Mouse (Mus musculus) intestine, embryonic 14.5 days (tissue): ENCODE results near the gene Scfd1. TPM values are rescaled to one million over a fixed set of nuclear protein-coding genes. Genes with fewer than 3 reads are reported as not detected.

ENCODE experiments used
- ATAC-seq: fragments of 200-750 bp; cut with Nextera tagmentation; replicated peaks from 2 replicates; pipeline ENCODE4 v1.8.0; 2017; ENCODE audit warnings: low read depth, moderate number of reproducible peaks, moderate TSS enrichment, moderate library complexity; ENCODE audit not compliant: low FRiP score, low TSS enrichment
- DNase-seq: peaks from one replicate; pipeline ENCODE4 v3.0.0-alpha.2; 2018; ENCODE audit warnings: low spot score
- H3K27ac ChIP-seq: fragments of 300-500 bp; sonication (generic); 2 replicates; pipeline ENCODE4 v1.5.1; 2014; ENCODE audit warnings: low read depth, mild to moderate bottlenecking, control low read depth
- H3K27me3 ChIP-seq: fragments of 300-500 bp; sonication (generic); replicated peaks from 2 replicates; pipeline ENCODE4 v1.6.1; 2014; ENCODE audit warnings: low read length, control low read depth; ENCODE audit not compliant: control insufficient read depth, insufficient read depth
- H3K36me3 ChIP-seq: fragments of 300-500 bp; sonication (generic); 2 replicates; pipeline ENCODE4 v1.6.1; 2014; ENCODE audit warnings: low read length, control low read depth; ENCODE audit not compliant: control insufficient read depth, insufficient read depth
- H3K4me1 ChIP-seq: fragments of 300-500 bp; sonication (generic); replicated peaks from 2 replicates; pipeline ENCODE4 v1.6.1; 2014; ENCODE audit warnings: low read length, control low read depth, mixed read lengths; ENCODE audit not compliant: control insufficient read depth, insufficient read depth
- H3K4me2 ChIP-seq: fragments of 300-500 bp; sonication (generic); 2 replicates; pipeline ENCODE4 v1.6.1; 2014; ENCODE audit warnings: low read length
- H3K4me3 ChIP-seq: fragments of 300-500 bp; sonication (generic); 2 replicates; pipeline ENCODE4 v1.5.1; 2014; ENCODE audit warnings: low read depth, low read length, control low read depth, mixed read lengths
- H3K9ac ChIP-seq: fragments of 300-500 bp; sonication (generic); 2 replicates; pipeline ENCODE4 v1.6.1; 2014; ENCODE audit warnings: mild to moderate bottlenecking, low read length
- H3K9me3 ChIP-seq: fragments of 300-500 bp; sonication (generic); 2 replicates; pipeline ENCODE4 v1.6.1; 2016; ENCODE audit warnings: low read length, control low read depth; ENCODE audit not compliant: control insufficient read depth
- WGBS: fragments of 180-500 bp; shearing (Covaris S2); extraction: QIAGEN DNeasy Blood & Tissue Kit; methylation state at CpG from one replicate; pipeline ENCODE4 v1.1.7; 2014; 5-methylcytosine and 5-hydroxymethylcytosine counted together
- polyA plus RNA-seq: library from polyadenylated mRNA; unstranded; fragments of >200 nt; fragmentation: Nextera tagmentation; extraction: Ambion mirVana; gene quantifications from 2 replicates; pipeline ENCODE4 v1.2.1, GENCODE M21; 2014

Gene Scfd1
- polyA plus RNA-seq, result 74.4 and 75.9 TPM in 2 replicates

- peak within 1 kb of the TSS; percentile 98 for H3K4me3 ChIP-seq
- H3K4me1 ChIP-seq, result no peaks in the 10 kb centered on the region
- DNase-seq (peak; percentile 95), ATAC-seq (peak; percentile 100)
- peak within 1 kb of the TSS; percentile 75 for H3K4me2 ChIP-seq
- no peaks in the 10 kb centered on the region for H3K27me3 ChIP-seq
- peaks cover 32% of the 10 kb centered on the region for H3K36me3 ChIP-seq
- WGBS, result 1% methylated on average over 34 of the region's 34 CpGs
- peak within 1 kb of the TSS; percentile 93 for H3K9ac ChIP-seq
- no peaks in the 10 kb centered on the region for H3K9me3 ChIP-seq
- H3K27ac ChIP-seq, result peak within 1 kb of the TSS; percentile 82
Measured at GRCm38 (mm10) chr12:51377003-51377887, at the start of gene Scfd1. Gene Scfd1, plus strand, starts transcription at chr12:51377510.

GRCm38 (mm10) chr12:51337014-51337413, 40.3 kb upstream of the Scfd1 start:
- H3K4me3 ChIP-seq, result no peak overlapping the region
- DNase-seq (no peak), ATAC-seq (no peak)
- no peaks in the 10 kb centered on the region for H3K9me3 ChIP-seq
- no peak overlapping the region for H3K27ac ChIP-seq
- no peaks in the 10 kb centered on the region for H3K36me3 ChIP-seq
- 82% methylated on average over 1 of the region's 1 CpGs for WGBS
- no peaks in the 10 kb centered on the region for H3K4me1 ChIP-seq
- H3K4me2 ChIP-seq, result no peak overlapping the region
- no peaks in the 10 kb centered on the region for H3K27me3 ChIP-seq
- H3K9ac ChIP-seq, result no peak overlapping the region

GRCm38 (mm10) chr12:51346121-51346520, 31.2 kb upstream of the Scfd1 start:
- H3K4me3 ChIP-seq, result no peak overlapping the region
- H3K4me1 ChIP-seq, result peaks cover 11% of the 10 kb centered on the region; the same call in 1 of the 2 replicates
- H3K9ac ChIP-seq, result no peak overlapping the region
- no peaks in the 10 kb centered on the region for H3K9me3 ChIP-seq
- no peaks in the 10 kb centered on the region for H3K36me3 ChIP-seq
- H3K27ac ChIP-seq, result no peak overlapping the region
- H3K27me3 ChIP-seq, result no peaks in the 10 kb centered on the region
- 40% methylated on average over 4 of the region's 4 CpGs for WGBS
- no peak overlapping the region for H3K4me2 ChIP-seq
- no peak for DNase-seq
- ATAC-seq, result 0 out of 2 replicates have a peak, but pooled peaks have one; percentile 29

GRCm38 (mm10) chr12:51347988-51348697, 29.2 kb upstream of the Scfd1 start, which contains the start of gene G2e3:
Gene G2e3, plus strand, starts transcription at chr12:51348061.
- Histone ChIP-seq H3K27ac (peak within 1 kb of the TSS; percentile 92), H3K9ac (peak within 1 kb of the TSS; percentile 82), H3K27me3 (no peaks in the 10 kb centered on the region), H3K4me2 (peak within 1 kb of the TSS; percentile 80), H3K9me3 (no peaks in the 10 kb centered on the region), H3K4me3 (peak within 1 kb of the TSS; percentile 77), H3K36me3 (peaks cover 16% of the 10 kb centered on the region), H3K4me1 (peaks cover 11% of the 10 kb centered on the region; the same call in 1 of the 2 replicates)
- ATAC-seq, result peak; percentile 97
- under 1% methylated on average over 70 of the region's 70 CpGs for WGBS
- DNase-seq, result peak; percentile 93

- no peak for DNase-seq
- Histone ChIP-seq H3K9me3 (no peaks in the 10 kb centered on the region), H3K4me1 (peaks cover 11% of the 10 kb centered on the region; the same call in 1 of the 2 replicates), H3K4me2 (peak overlapping the region; percentile 80), H3K9ac (peak overlapping the region; percentile 82), H3K36me3 (peaks cover 21% of the 10 kb centered on the region), H3K4me3 (peak overlapping the region; percentile 77), H3K27me3 (no peaks in the 10 kb centered on the region), H3K27ac (peak overlapping the region; percentile 92)
- ATAC-seq, result peak; percentile 22; the same call in 1 of the 2 replicates
- WGBS, result under 1% methylated on average over 10 of the region's 10 CpGs
Measured at GRCm38 (mm10) chr12:51348698-51348998, 28.7 kb upstream of the Scfd1 start.

- no peak for DNase-seq
- Histone ChIP-seq H3K9ac (no peak overlapping the region), H3K4me3 (no peak overlapping the region), H3K27me3 (no peaks in the 10 kb centered on the region), H3K27ac (no peak overlapping the region), H3K36me3 (peaks cover 84% of the 10 kb centered on the region), H3K4me1 (peaks cover 6% of the 10 kb centered on the region; the same call in 1 of the 2 replicates), H3K9me3 (no peaks in the 10 kb centered on the region), H3K4me2 (no peak overlapping the region)
- WGBS, result 82% methylated on average over 8 of the region's 8 CpGs
- ATAC-seq, result no peak
Measured at GRCm38 (mm10) chr12:51355296-51355695, 22.0 kb upstream of the Scfd1 start.

- H3K9me3 ChIP-seq, result no peaks in the 10 kb centered on the region
- no peak overlapping the region for H3K9ac ChIP-seq
- peaks cover 92% of the 10 kb centered on the region for H3K36me3 ChIP-seq
- no peak overlapping the region for H3K4me2 ChIP-seq
- ATAC-seq (no peak), DNase-seq (no peak)
- H3K27ac ChIP-seq, result no peak overlapping the region
- no peaks in the 10 kb centered on the region for H3K4me1 ChIP-seq
- H3K27me3 ChIP-seq, result no peaks in the 10 kb centered on the region
- H3K4me3 ChIP-seq, result no peak overlapping the region
Measured at GRCm38 (mm10) chr12:51361294-51361693, 16.0 kb upstream of the Scfd1 start.

GRCm38 (mm10) chr12:51362898-51363297, 14.4 kb upstream of the Scfd1 start:
- Histone ChIP-seq H3K27me3 (no peaks in the 10 kb centered on the region), H3K4me3 (no peak overlapping the region), H3K4me2 (no peak overlapping the region), H3K36me3 (peaks cover 94% of the 10 kb centered on the region), H3K9me3 (no peaks in the 10 kb centered on the region), H3K4me1 (no peaks in the 10 kb centered on the region), H3K27ac (no peak overlapping the region), H3K9ac (no peak overlapping the region)
- 100% methylated on average over 1 of the region's 1 CpGs for WGBS
- ATAC-seq, result no peak
- no peak for DNase-seq
